ENCODE assay signal across 15 mouse cellular contexts in the genomic region with DNA sequence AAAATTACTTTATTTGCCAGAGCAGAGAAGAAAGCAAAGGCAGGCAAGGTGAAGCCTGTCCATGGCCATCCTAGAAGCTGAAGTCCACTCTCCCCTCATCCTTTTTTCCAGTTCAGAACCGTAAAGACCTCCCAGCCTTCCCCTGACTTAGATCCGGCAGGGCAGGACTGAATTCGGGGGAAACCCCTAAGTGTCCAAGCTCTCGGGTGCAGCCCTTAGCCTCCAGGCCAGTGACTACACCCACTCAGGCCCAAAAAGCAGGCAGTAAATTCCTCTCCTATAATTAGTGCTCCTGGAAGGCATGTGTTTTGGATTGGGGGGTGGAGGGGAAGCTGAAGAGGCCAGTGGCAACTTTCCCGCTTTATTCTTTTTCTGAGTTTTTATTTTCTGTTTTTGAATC. TPM values are rescaled to one million over a fixed set of nuclear protein-coding genes. Genes with fewer than 3 reads are reported as not detected.
DNase-seq lines count a peak whose midpoint lies in the region; ATAC-seq lines count a peak whose summit lies in the region.
"Had no signal": no experiment of that assay in that cellular context is flagged by ENCODE, and none has a peak within 500 bp of the region (broad histone marks: within the 10 kb centered on the region; RNA-seq: fewer than 3 reads in every experiment).

No protein-coding gene starts in this region.

- H3K4me2 ChIP-seq in kidney, embryonic 16.5 days (replicated peaks; ENCODE audit: low read depth, low read length) = peak overlapping the region; percentile 50
- peak overlapping the region; percentile 46 for H3K4me2 ChIP-seq in intestine, embryonic 14.5 days (ENCODE audit: low read length)
- peak overlapping the region; percentile 33 for H3K4me2 ChIP-seq in limb, embryonic 13.5 days (replicated peaks)
- peak overlapping the region; percentile 8 for H3K4me2 ChIP-seq in stomach, embryonic 16.5 days (ENCODE audit: low read depth, low read length)
- H3K4me2 ChIP-seq: heart, embryonic 15.5 days; liver, embryonic 11.5 days had no signal

- H3K9me3 ChIP-seq in kidney, embryonic 16.5 days (ENCODE audit: low read length) = no peaks in the 10 kb centered on the region
- H3K9me3 ChIP-seq in intestine, embryonic 14.5 days (ENCODE audit: control insufficient read depth, low read length) = no peaks in the 10 kb centered on the region
- H3K9me3 ChIP-seq in limb, embryonic 13.5 days = no peaks in the 10 kb centered on the region
- H3K9me3 ChIP-seq in stomach, embryonic 16.5 days (replicated peaks; ENCODE audit: control insufficient read depth, low read length) = no peaks in the 10 kb centered on the region
- H3K9me3 ChIP-seq: heart, embryonic 15.5 days had no signal

- no peak for DNase-seq in kidney, adult 9 months
- DNase-seq in intestine, embryonic 14.5 days (ENCODE audit: low spot score) = no peak
- no peak for DNase-seq in adipocyte (ENCODE audit: low spot score)
- no peak for DNase-seq in left cerebral cortex, postnatal 10 days (ENCODE audit: extremely low spot score in 1 of 2, low spot score in 2 of 2)
- DNase-seq: cerebellum, adult 11-12 months had no signal

- H3K27ac ChIP-seq in kidney, embryonic 16.5 days (ENCODE audit: low read length) = peak overlapping the region; percentile 95
- H3K27ac ChIP-seq in intestine, embryonic 14.5 days (ENCODE audit: low read depth) = peak overlapping the region; percentile 70
- H3K27ac ChIP-seq in limb, embryonic 13.5 days = no peak overlapping the region
- peak overlapping the region; percentile 75 for H3K27ac ChIP-seq in stomach, embryonic 16.5 days (ENCODE audit: low read length)
- H3K27ac ChIP-seq: heart, embryonic 15.5 days had no signal

- WGBS in kidney, embryonic 16.5 days = 15% methylated on average over 5 of the region's 5 CpGs
- 16% methylated on average over 5 of the region's 5 CpGs for WGBS in intestine, embryonic 14.5 days
- 11% methylated on average over 5 of the region's 5 CpGs for WGBS in limb, embryonic 13.5 days
- WGBS in stomach, embryonic 16.5 days = 18% methylated on average over 5 of the region's 5 CpGs

- ATAC-seq in kidney, embryonic 16.5 days (ENCODE audit: low FRiP score, low TSS enrichment) = no peak
- ATAC-seq in intestine, embryonic 14.5 days (replicated peaks; ENCODE audit: low FRiP score, low TSS enrichment, low read depth) = no peak
- ATAC-seq in limb, embryonic 13.5 days (ENCODE audit: low FRiP score, low read depth) = no peak
- no peak for ATAC-seq in stomach, embryonic 16.5 days (ENCODE audit: insufficient read depth, low FRiP score)
- ATAC-seq: hindbrain, embryonic 16.5 days had no signal

- intact Hi-C loops in left cerebral cortex, postnatal 10 days (cut with DNase I) = no loop called here

- H3K4me3 ChIP-seq in kidney, embryonic 16.5 days (ENCODE audit: low read length) = peak overlapping the region; percentile 15
- H3K4me3 ChIP-seq in intestine, embryonic 14.5 days (ENCODE audit: low read depth, low read length) = 0 out of 2 replicates have a peak overlapping the region, but pooled peaks have one; percentile 1
- no peak overlapping the region for H3K4me3 ChIP-seq in limb, embryonic 13.5 days
- H3K4me3 ChIP-seq in stomach, embryonic 16.5 days (replicated peaks; ENCODE audit: low read length) = no peak overlapping the region
- H3K4me3 ChIP-seq: erythroblast, embryonic 14.5 days; heart, embryonic 15.5 days had no signal

- peaks cover 93% of the 10 kb centered on the region for H3K4me1 ChIP-seq in kidney, embryonic 16.5 days (ENCODE audit: insufficient read depth, low read length)
- peaks cover 28% of the 10 kb centered on the region for H3K4me1 ChIP-seq in intestine, embryonic 14.5 days (replicated peaks; ENCODE audit: control insufficient read depth, insufficient read depth, low read length)
- peaks cover 51% of the 10 kb centered on the region for H3K4me1 ChIP-seq in limb, embryonic 13.5 days
- H3K4me1 ChIP-seq in stomach, embryonic 16.5 days (ENCODE audit: control insufficient read depth, insufficient read depth, low read length) = peaks cover 2% of the 10 kb centered on the region; the same call in 1 of the 2 replicates

- peaks cover 44% of the 10 kb centered on the region for H3K27me3 ChIP-seq in kidney, embryonic 16.5 days (ENCODE audit: insufficient read depth, low read length)
- H3K27me3 ChIP-seq in intestine, embryonic 14.5 days (replicated peaks; ENCODE audit: control insufficient read depth, insufficient read depth, low read length) = peaks cover 96% of the 10 kb centered on the region
- peaks cover 100% of the 10 kb centered on the region for H3K27me3 ChIP-seq in limb, embryonic 13.5 days
- peaks cover 94% of the 10 kb centered on the region for H3K27me3 ChIP-seq in stomach, embryonic 16.5 days (ENCODE audit: control insufficient read depth, insufficient read depth, low read length)

- H3K9ac ChIP-seq in kidney, embryonic 16.5 days (replicated peaks; ENCODE audit: low read length) = peak overlapping the region; percentile 54
- H3K9ac ChIP-seq in intestine, embryonic 14.5 days (ENCODE audit: low read length) = peak overlapping the region; percentile 51
- H3K9ac ChIP-seq in limb, embryonic 13.5 days = no peak overlapping the region
- peak overlapping the region; percentile 8; the same call in 1 of the 2 replicates for H3K9ac ChIP-seq in stomach, embryonic 16.5 days (ENCODE audit: low read length)
- H3K9ac ChIP-seq: heart, embryonic 15.5 days had no signal

- H3K36me3 ChIP-seq in kidney, embryonic 16.5 days (ENCODE audit: insufficient read depth, low read length) = no peaks in the 10 kb centered on the region
- H3K36me3 ChIP-seq in intestine, embryonic 14.5 days (ENCODE audit: control insufficient read depth, insufficient read depth, low read length) = no peaks in the 10 kb centered on the region
- no peaks in the 10 kb centered on the region for H3K36me3 ChIP-seq in limb, embryonic 13.5 days
- no peaks in the 10 kb centered on the region for H3K36me3 ChIP-seq in stomach, embryonic 16.5 days (ENCODE audit: control insufficient read depth, insufficient read depth, low read length)
- H3K36me3 ChIP-seq: heart, embryonic 15.5 days had no signal

RNA-seq across cellular contexts. Expression of a gene that starts 7.7 kb away (rescaled TPM):
- polyA plus RNA-seq in kidney, embryonic 16.5 days (2015; fragmentation: Nextera tagmentation; extraction: Ambion mirVana) = 7.6 and 11.0 TPM in 2 replicates
- polyA plus RNA-seq in intestine, embryonic 14.5 days (2014; fragmentation: Nextera tagmentation; extraction: Ambion mirVana) = 6.1 and 9.6 TPM in 2 replicates
- polyA plus RNA-seq in limb, embryonic 13.5 days (2015; fragmentation: Nextera tagmentation; extraction: Ambion mirVana) = 2.5 and 2.8 TPM in 2 replicates
- polyA plus RNA-seq in stomach, embryonic 16.5 days (2015; fragmentation: Nextera tagmentation; extraction: Ambion mirVana) = 3.3 and 3.8 TPM in 2 replicates
- not detected for total RNA-seq in left cerebral cortex, postnatal 10 days (2021)
- total RNA-seq: layer of hippocampus, postnatal 10 days had no signal
- polyA plus RNA-seq: cortical plate, adult 2 months; erythroblast, embryonic 14.5 days had no signal

RNA-seq across cellular contexts. Expression of a gene that starts 12.9 kb away (rescaled TPM):
- 6.9 and 8.6 TPM in 2 replicates for polyA plus RNA-seq in kidney, embryonic 16.5 days (2015; fragmentation: Nextera tagmentation; extraction: Ambion mirVana)
- 14.6 and 15.6 TPM in 2 replicates for polyA plus RNA-seq in intestine, embryonic 14.5 days (2014; fragmentation: Nextera tagmentation; extraction: Ambion mirVana)
- polyA plus RNA-seq in limb, embryonic 13.5 days (2015; fragmentation: Nextera tagmentation; extraction: Ambion mirVana) = 4.8 and 4.9 TPM in 2 replicates
- 19.0 and 20.0 TPM in 2 replicates for polyA plus RNA-seq in stomach, embryonic 16.5 days (2015; fragmentation: Nextera tagmentation; extraction: Ambion mirVana)
- not detected for total RNA-seq in left cerebral cortex, postnatal 10 days (2021)
- total RNA-seq: layer of hippocampus, postnatal 10 days had no signal
- polyA plus RNA-seq: cortical plate, adult 2 months had no signal

RNA-seq across cellular contexts. Expression of a gene that starts 15.4 kb away (rescaled TPM):
- polyA plus RNA-seq in kidney, embryonic 16.5 days (2015; fragmentation: Nextera tagmentation; extraction: Ambion mirVana) = 6.6 and 9.2 TPM in 2 replicates
- 9.5 and 11.9 TPM in 2 replicates for polyA plus RNA-seq in intestine, embryonic 14.5 days (2014; fragmentation: Nextera tagmentation; extraction: Ambion mirVana)
- 2.7 and 3.0 TPM in 2 replicates for polyA plus RNA-seq in limb, embryonic 13.5 days (2015; fragmentation: Nextera tagmentation; extraction: Ambion mirVana)
- polyA plus RNA-seq in stomach, embryonic 16.5 days (2015; fragmentation: Nextera tagmentation; extraction: Ambion mirVana) = 2.0 and 2.5 TPM in 2 replicates
- total RNA-seq in left cerebral cortex, postnatal 10 days (2021) = not detected
- total RNA-seq: layer of hippocampus, postnatal 10 days had no signal
- polyA plus RNA-seq: cortical plate, adult 2 months; erythroblast, embryonic 14.5 days; heart, embryonic 15.5 days had no signal

RNA-seq across cellular contexts. Expression of a gene that starts 29.6 kb away (rescaled TPM):
- polyA plus RNA-seq in kidney, embryonic 16.5 days (2015; fragmentation: Nextera tagmentation; extraction: Ambion mirVana) = 7.4 and 9.2 TPM in 2 replicates
- polyA plus RNA-seq in intestine, embryonic 14.5 days (2014; fragmentation: Nextera tagmentation; extraction: Ambion mirVana) = 1.7 and 1.9 TPM in 2 replicates
- 1.7 and 2.1 TPM in 2 replicates for polyA plus RNA-seq in limb, embryonic 13.5 days (2015; fragmentation: Nextera tagmentation; extraction: Ambion mirVana)
- not detected in 2 replicates for polyA plus RNA-seq in stomach, embryonic 16.5 days (2015; fragmentation: Nextera tagmentation; extraction: Ambion mirVana)
- not detected for total RNA-seq in left cerebral cortex, postnatal 10 days (2021)
- total RNA-seq: layer of hippocampus, postnatal 10 days had no signal
- polyA plus RNA-seq: cortical plate, adult 2 months; erythroblast, embryonic 14.5 days; heart, embryonic 15.5 days; lung, embryonic 16.5 days had no signal

RNA-seq across cellular contexts. Expression of a gene that starts 38.6 kb away (rescaled TPM):
- 4.3 and 5.9 TPM in 2 replicates for polyA plus RNA-seq in kidney, embryonic 16.5 days (2015; fragmentation: Nextera tagmentation; extraction: Ambion mirVana)
- 12.2 and 14.1 TPM in 2 replicates for polyA plus RNA-seq in intestine, embryonic 14.5 days (2014; fragmentation: Nextera tagmentation; extraction: Ambion mirVana)
- 5.2 and 6.7 TPM in 2 replicates for polyA plus RNA-seq in limb, embryonic 13.5 days (2015; fragmentation: Nextera tagmentation; extraction: Ambion mirVana)
- polyA plus RNA-seq in stomach, embryonic 16.5 days (2015; fragmentation: Nextera tagmentation; extraction: Ambion mirVana) = 17.5 and 19.4 TPM in 2 replicates
- total RNA-seq in left cerebral cortex, postnatal 10 days (2021) = not detected
- total RNA-seq: layer of hippocampus, postnatal 10 days had no signal
- polyA plus RNA-seq: cortical plate, adult 2 months; erythroblast, embryonic 14.5 days had no signal

Comparison
In these comparisons a context has a peak if more than half of its experiments do, and no peak if none do; other contexts are left out.
1. H3K4me3 ChIP-seq: peak in kidney, embryonic 16.5 days (single experiment) and intestine, embryonic 14.5 days (single experiment); none in limb, embryonic 13.5 days (single experiment) and stomach, embryonic 16.5 days (single experiment).
2. Peak in every context shown above with its lines, with median percentiles within 50 percentile points of each other: H3K4me2 ChIP-seq.